Comparison of ENCODE assay signal across 25 mouse cellular contexts in the genomic region with DNA sequence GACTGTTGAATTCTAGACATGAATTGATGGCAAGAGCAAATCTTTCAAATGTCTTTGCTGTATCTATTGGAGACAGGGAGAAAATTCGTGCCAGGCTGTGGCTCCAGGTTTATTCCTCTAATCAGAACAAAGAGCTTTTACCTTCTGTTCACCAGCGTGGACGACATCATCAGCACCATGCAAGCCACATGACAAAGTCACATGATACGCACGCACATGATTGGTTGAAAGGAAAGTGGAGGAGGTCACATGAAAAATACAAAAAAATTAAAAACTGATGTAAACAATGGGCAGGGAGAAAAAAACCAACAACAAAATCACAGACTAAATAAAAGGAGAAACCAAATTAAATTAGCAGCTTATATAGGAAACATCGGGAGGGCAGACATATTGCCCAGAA. TPM values are rescaled to one million over a fixed set of nuclear protein-coding genes. Genes with fewer than 3 reads are reported as not detected.
"Had no signal": no experiment of that assay in that cellular context is flagged by ENCODE, and none has a peak within 500 bp of the region (broad histone marks: within the 10 kb centered on the region; RNA-seq: fewer than 3 reads in every experiment).

No protein-coding gene starts in this region.

- H3K4me3 ChIP-seq: embryonic facial prominence, embryonic 10.5 days; embryonic facial prominence, embryonic 12.5 days; embryonic facial prominence, embryonic 13.5 days; embryonic facial prominence, embryonic 15.5 days; erythroblast, embryonic 14.5 days; forebrain, embryonic 10.5 days; forebrain, embryonic 12.5 days; forebrain, embryonic 13.5 days; forebrain, embryonic 15.5 days; gastrocnemius, adult 2 months; heart, adult 2 months had no signal

- H3K27ac ChIP-seq: embryonic facial prominence, embryonic 10.5 days; embryonic facial prominence, embryonic 12.5 days; embryonic facial prominence, embryonic 13.5 days; embryonic facial prominence, embryonic 15.5 days; forebrain, embryonic 10.5 days; forebrain, embryonic 12.5 days; forebrain, embryonic 15.5 days; gastrocnemius, adult 2 months; heart, adult 2 months had no signal

- H3K9ac ChIP-seq: embryonic facial prominence, embryonic 12.5 days; embryonic facial prominence, embryonic 13.5 days; embryonic facial prominence, embryonic 15.5 days; forebrain, embryonic 12.5 days; forebrain, embryonic 13.5 days; forebrain, embryonic 15.5 days; forebrain, postnatal 0 days had no signal

- H3K27me3 ChIP-seq: embryonic facial prominence, embryonic 12.5 days; embryonic facial prominence, embryonic 13.5 days; embryonic facial prominence, embryonic 15.5 days; forebrain, embryonic 12.5 days; forebrain, embryonic 13.5 days; forebrain, embryonic 15.5 days had no signal

- H3K36me3 ChIP-seq: embryonic facial prominence, embryonic 10.5 days; embryonic facial prominence, embryonic 12.5 days; embryonic facial prominence, embryonic 13.5 days; forebrain, embryonic 10.5 days; forebrain, embryonic 12.5 days had no signal

- H3K9me3 ChIP-seq: embryonic facial prominence, embryonic 10.5 days; embryonic facial prominence, embryonic 12.5 days; embryonic facial prominence, embryonic 13.5 days; embryonic facial prominence, embryonic 15.5 days; forebrain, embryonic 10.5 days; forebrain, embryonic 12.5 days; forebrain, embryonic 13.5 days; forebrain, embryonic 15.5 days had no signal

- DNase-seq: cerebellum, adult 9-10 months; cerebellum, adult 9-11 months; cerebellum, postnatal 10 days; cerebellum, postnatal 14 days; cerebellum, postnatal 25 days; cerebellum, postnatal 36 days; embryo, embryonic 11 days; forebrain, postnatal 0 days; gastrocnemius, adult 2 months; gastrocnemius, postnatal 10 days; gastrocnemius, postnatal 14 days; gastrocnemius, postnatal 25 days; gastrocnemius, postnatal 36 days; heart, adult 11 months; heart, adult 18-20 months; heart, adult 2 months had no signal

- H3K4me2 ChIP-seq: embryonic facial prominence, embryonic 12.5 days; embryonic facial prominence, embryonic 13.5 days; embryonic facial prominence, embryonic 15.5 days; forebrain, embryonic 12.5 days; forebrain, embryonic 13.5 days; forebrain, embryonic 15.5 days had no signal

RNA-seq across cellular contexts. Expression of a gene that starts 45.8 kb away (rescaled TPM):
- polyA plus RNA-seq: erythroblast, embryonic 14.5 days had no signal
